Mouse (Mus musculus): ENCODE data around the gene Rims4.

The Rims4 gene

GRCm38 (mm10) chr2:163909604-163910003, 8.9 kb downstream of the Rims4 start:
- no peak for DNase-seq (ENCODE audit: low spot score)

- no peak for DNase-seq (ENCODE audit: low spot score)
Observed at GRCm38 (mm10) chr2:163907131-163907530, 11.4 kb downstream of the Rims4 start.

GRCm38 (mm10) chr2:163904323-163904722, 14.2 kb downstream of the Rims4 start:
- DNase-seq (ENCODE audit: low spot score), result no peak

- no peak for DNase-seq (ENCODE audit: low spot score)
Observed at GRCm38 (mm10) chr2:163903461-163903860, 15.0 kb downstream of the Rims4 start.

- DNase-seq (ENCODE audit: low spot score), result no peak
Observed at GRCm38 (mm10) chr2:163902448-163902847, 16.0 kb downstream of the Rims4 start.

- peak; percentile 25 for DNase-seq (ENCODE audit: low spot score)
Observed at GRCm38 (mm10) chr2:163901043-163901442, 17.4 kb downstream of the Rims4 start.

GRCm38 (mm10) chr2:163899910-163900411, 18.5 kb downstream of the Rims4 start:
- no peak for DNase-seq (ENCODE audit: low spot score)

GRCm38 (mm10) chr2:163897988-163898535, 20.4 kb downstream of the Rims4 start:
- peak; percentile 34 for DNase-seq (ENCODE audit: low spot score)

- no peak for DNase-seq (ENCODE audit: low spot score)
Observed at GRCm38 (mm10) chr2:163897026-163897425, 21.5 kb downstream of the Rims4 start.

GRCm38 (mm10) chr2:163895156-163895555, 23.3 kb downstream of the Rims4 start:
- DNase-seq (ENCODE audit: low spot score), result no peak

GRCm38 (mm10) chr2:163893446-163894370, 24.8 kb downstream of the Rims4 start:
- no peak for DNase-seq (ENCODE audit: low spot score)

- no peak for DNase-seq (ENCODE audit: low spot score)
Observed at GRCm38 (mm10) chr2:163891271-163891670, 27.2 kb downstream of the Rims4 start.

- DNase-seq (ENCODE audit: low spot score), result no peak
Observed at GRCm38 (mm10) chr2:163890586-163890985, 27.9 kb downstream of the Rims4 start.

- DNase-seq (ENCODE audit: low spot score), result no peak
Observed at GRCm38 (mm10) chr2:163889411-163889810, 29.1 kb downstream of the Rims4 start.

GRCm38 (mm10) chr2:163882859-163883652, 35.4 kb downstream of the Rims4 start:
- DNase-seq (ENCODE audit: low spot score), result no peak

GRCm38 (mm10) chr2:163880891-163881290, 37.6 kb downstream of the Rims4 start:
- no peak for DNase-seq (ENCODE audit: low spot score)

GRCm38 (mm10) chr2:163876830-163877498, 41.5 kb downstream of the Rims4 start:
- DNase-seq (ENCODE audit: low spot score), result no peak

- DNase-seq (ENCODE audit: low spot score), result no peak
Observed at GRCm38 (mm10) chr2:163875484-163875883, 43.0 kb downstream of the Rims4 start.

GRCm38 (mm10) chr2:163874877-163875276, 43.6 kb downstream of the Rims4 start:
- no peak for DNase-seq (ENCODE audit: low spot score)

GRCm38 (mm10) chr2:163871906-163872305, 46.6 kb downstream of the Rims4 start:
- DNase-seq (ENCODE audit: low spot score), result peak; percentile 63

- no peak for DNase-seq (ENCODE audit: low spot score)
Observed at GRCm38 (mm10) chr2:163871266-163871665, 47.2 kb downstream of the Rims4 start.

- no peak for DNase-seq (ENCODE audit: low spot score)
Observed at GRCm38 (mm10) chr2:163869783-163870182, 48.7 kb downstream of the Rims4 start.

Data from testis, postnatal 14 days (tissue).